25 mouse cellular contexts compared by ENCODE assay signal in genomic region chr10:77242396-77242795, GRCm38 (mm10). TPM values are rescaled to one million over a fixed set of nuclear protein-coding genes. Genes with fewer than 3 reads are reported as not detected.
DNase-seq lines count a peak whose midpoint lies in the region; ATAC-seq and TF ChIP-seq lines count a peak whose summit lies in the region.
"Had no signal": no experiment of that assay in that cellular context is flagged by ENCODE, and none has a peak within 500 bp of the region (broad histone marks: within the 10 kb centered on the region; RNA-seq: fewer than 3 reads in every experiment).

No protein-coding gene starts in this region.

- no peak overlapping the region for H3K4me2 ChIP-seq in lung, embryonic 15.5 days
- H3K4me2 ChIP-seq in liver, postnatal 0 days (ENCODE audit: low read depth, low read length) = 0 out of 2 replicates have a peak overlapping the region, but pooled peaks have one; percentile 14
- no peak overlapping the region for H3K4me2 ChIP-seq in stomach, postnatal 0 days (replicated peaks; ENCODE audit: low read depth)
- no peak overlapping the region for H3K4me2 ChIP-seq in forebrain, embryonic 16.5 days (ENCODE audit: low read length)
- H3K4me2 ChIP-seq: embryonic facial prominence, embryonic 12.5 days; forebrain, embryonic 15.5 days; heart, embryonic 15.5 days; limb, embryonic 15.5 days had no signal

- 60% methylated on average over 3 of the region's 3 CpGs for WGBS in lung, embryonic 15.5 days
- 58% methylated on average over 3 of the region's 3 CpGs for WGBS in liver, postnatal 0 days (ENCODE audit: insufficient replicate concordance)
- WGBS in stomach, postnatal 0 days = 66% methylated on average over 3 of the region's 3 CpGs
- WGBS in forebrain, embryonic 16.5 days = 87% methylated on average over 3 of the region's 3 CpGs

- H3K9me3 ChIP-seq in lung, embryonic 15.5 days = no peaks in the 10 kb centered on the region
- H3K9me3 ChIP-seq in liver, postnatal 0 days (ENCODE audit: low read length) = no peaks in the 10 kb centered on the region
- no peaks in the 10 kb centered on the region for H3K9me3 ChIP-seq in stomach, postnatal 0 days (ENCODE audit: control insufficient read depth, low read length)
- H3K9me3 ChIP-seq in forebrain, embryonic 16.5 days (ENCODE audit: control insufficient read depth, low read length) = no peaks in the 10 kb centered on the region
- H3K9me3 ChIP-seq: embryonic facial prominence, embryonic 12.5 days; forebrain, embryonic 10.5 days; forebrain, embryonic 15.5 days; heart, embryonic 15.5 days; limb, embryonic 10.5 days; limb, embryonic 15.5 days had no signal

- DNase-seq in lung, postnatal 36 days = no peak
- peak; percentile 46 for DNase-seq in NIH3T3 (ENCODE audit: low read depth)
- DNase-seq in liver, postnatal 0 days = no peak
- no peak for DNase-seq in stomach, postnatal 0 days (ENCODE audit: low spot score)
- no peak for DNase-seq in testis, postnatal 14 days (ENCODE audit: low spot score)
- DNase-seq: adrenal gland, postnatal 10 days; cerebellum, adult 8-10 months; cerebellum, postnatal 36 days; kidney, adult 8-10 months; layer of hippocampus, postnatal 36 days; lung, adult 2 months; midbrain, embryonic 14.5 days; right cerebral cortex, adult 18-20 months; thymus, postnatal 14 days had no signal

- peaks cover 44% of the 10 kb centered on the region for H3K4me1 ChIP-seq in lung, embryonic 15.5 days
- peaks cover 3% of the 10 kb centered on the region; the same call in 1 of the 2 replicates for H3K4me1 ChIP-seq in liver, postnatal 0 days (ENCODE audit: insufficient read depth)
- H3K4me1 ChIP-seq in stomach, postnatal 0 days (replicated peaks; ENCODE audit: control insufficient read depth, insufficient read depth) = peaks cover 2% of the 10 kb centered on the region; the same call in 1 of the 2 replicates
- no peaks in the 10 kb centered on the region for H3K4me1 ChIP-seq in forebrain, embryonic 16.5 days (replicated peaks; ENCODE audit: control insufficient read depth, insufficient read depth, low read length)
- H3K4me1 ChIP-seq: forebrain, embryonic 15.5 days; limb, embryonic 15.5 days had no signal

- H3K27ac ChIP-seq in lung, embryonic 15.5 days = peak overlapping the region; percentile 65; the same call in 1 of the 2 replicates
- H3K27ac ChIP-seq in liver, postnatal 0 days (ENCODE audit: low read depth) = no peak overlapping the region
- peak overlapping the region; percentile 74 for H3K27ac ChIP-seq in stomach, postnatal 0 days (replicated peaks)
- H3K27ac ChIP-seq in forebrain, embryonic 16.5 days (ENCODE audit: low read length) = no peak overlapping the region
- H3K27ac ChIP-seq: embryonic facial prominence, embryonic 12.5 days; forebrain, embryonic 15.5 days; heart, embryonic 15.5 days; kidney, postnatal 0 days; limb, embryonic 10.5 days; limb, embryonic 15.5 days had no signal

- no peak for TF ChIP-seq EP300 in liver, postnatal 0 days (IDR thresholded peaks at IDR 0.05; ENCODE audit: low read depth)
- TF ChIP-seq EP300 in stomach, postnatal 0 days (optimal IDR thresholded peaks at IDR 0.05) = no peak

- H3K4me3 ChIP-seq in lung, embryonic 15.5 days = no peak overlapping the region
- no peak overlapping the region for H3K4me3 ChIP-seq in liver, postnatal 0 days (ENCODE audit: low read depth, low read length)
- H3K4me3 ChIP-seq in stomach, postnatal 0 days (ENCODE audit: low read depth, low read length) = no peak overlapping the region
- H3K4me3 ChIP-seq in forebrain, embryonic 16.5 days (replicated peaks; ENCODE audit: low read length) = no peak overlapping the region
- H3K4me3 ChIP-seq: embryonic facial prominence, embryonic 12.5 days; forebrain, embryonic 10.5 days; forebrain, embryonic 15.5 days; heart, embryonic 15.5 days; limb, embryonic 10.5 days; limb, embryonic 15.5 days had no signal

- H3K9ac ChIP-seq in lung, embryonic 15.5 days = no peak overlapping the region
- H3K9ac ChIP-seq in liver, postnatal 0 days (replicated peaks) = no peak overlapping the region
- no peak overlapping the region for H3K9ac ChIP-seq in stomach, postnatal 0 days (ENCODE audit: low read length)
- no peak overlapping the region for H3K9ac ChIP-seq in forebrain, embryonic 16.5 days (replicated peaks; ENCODE audit: low read depth, low read length)
- H3K9ac ChIP-seq: embryonic facial prominence, embryonic 12.5 days; forebrain, embryonic 15.5 days; heart, embryonic 15.5 days; limb, embryonic 15.5 days had no signal

- no peak for TF ChIP-seq CTCF in liver, postnatal 0 days (IDR thresholded peaks at IDR 0.05; ENCODE audit: low read depth)
- no peak for TF ChIP-seq CTCF in stomach, postnatal 0 days (IDR thresholded peaks at IDR 0.05; ENCODE audit: low read depth)

- no peaks in the 10 kb centered on the region for H3K36me3 ChIP-seq in lung, embryonic 15.5 days
- H3K36me3 ChIP-seq in liver, postnatal 0 days (replicated peaks; ENCODE audit: insufficient read depth, low read length) = no peaks in the 10 kb centered on the region
- no peaks in the 10 kb centered on the region for H3K36me3 ChIP-seq in stomach, postnatal 0 days (ENCODE audit: control insufficient read depth, insufficient read depth, low read length)
- H3K36me3 ChIP-seq in forebrain, embryonic 16.5 days (ENCODE audit: control insufficient read depth, insufficient read depth) = no peaks in the 10 kb centered on the region
- H3K36me3 ChIP-seq: embryonic facial prominence, embryonic 12.5 days; forebrain, embryonic 10.5 days; forebrain, embryonic 15.5 days; heart, embryonic 15.5 days; limb, embryonic 10.5 days; limb, embryonic 15.5 days had no signal

- no peaks in the 10 kb centered on the region for H3K27me3 ChIP-seq in lung, embryonic 15.5 days
- no peaks in the 10 kb centered on the region for H3K27me3 ChIP-seq in liver, postnatal 0 days (ENCODE audit: insufficient read depth, low read length)
- no peaks in the 10 kb centered on the region for H3K27me3 ChIP-seq in stomach, postnatal 0 days (ENCODE audit: control insufficient read depth, insufficient read depth, low read length)
- H3K27me3 ChIP-seq in forebrain, embryonic 16.5 days (replicated peaks; ENCODE audit: control insufficient read depth, insufficient read depth, low read length) = no peaks in the 10 kb centered on the region
- H3K27me3 ChIP-seq: embryonic facial prominence, embryonic 12.5 days; forebrain, embryonic 15.5 days; heart, embryonic 15.5 days; limb, embryonic 15.5 days; Patski had no signal

- no peak for ATAC-seq in lung, embryonic 15.5 days (ENCODE audit: borderline replicate concordance, extremely low read depth, low FRiP score, low TSS enrichment)
- peak; percentile 35 for ATAC-seq in liver, postnatal 0 days
- ATAC-seq in stomach, postnatal 0 days (ENCODE audit: low FRiP score, low TSS enrichment) = no peak
- no peak for ATAC-seq in forebrain, embryonic 16.5 days
- ATAC-seq: forebrain, embryonic 15.5 days; hindbrain, embryonic 16.5 days; Patski had no signal

RNA-seq across cellular contexts. Expression of gene Pofut2, which starts 16.6 kb away (rescaled TPM):
- 128 and 139 TPM in 2 replicates for polyA plus RNA-seq in lung, embryonic 15.5 days (2015; fragmentation: Nextera tagmentation; extraction: Ambion mirVana)
- polyA plus RNA-seq in liver, postnatal 0 days (2015; fragmentation: Nextera tagmentation; extraction: Ambion mirVana) = 16.4 and 17.2 TPM in 2 replicates
- 50.7 and 54.0 TPM in 2 replicates for polyA plus RNA-seq in stomach, postnatal 0 days (2015; fragmentation: Nextera tagmentation; extraction: Ambion mirVana)
- polyA plus RNA-seq in forebrain, embryonic 16.5 days (2015; fragmentation: Nextera tagmentation; extraction: Ambion mirVana) = 47.3 and 50.5 TPM in 2 replicates

Comparison
In these comparisons a context has a peak if more than half of its experiments do, and no peak if none do; other contexts are left out.
1. H3K27ac ChIP-seq: peak in lung, embryonic 15.5 days (single experiment) and stomach, postnatal 0 days (single experiment); none in liver, postnatal 0 days (single experiment) and forebrain, embryonic 16.5 days (single experiment).